Mouse (Mus musculus) stomach, embryonic 14.5 days (tissue): ENCODE measurements around the gene Fbxw8. TPM values are rescaled to one million over a fixed set of nuclear protein-coding genes. Genes with fewer than 3 reads are reported as not detected.

Experiments used
- ATAC-seq: fragments of 200-750 bp; cut with Nextera tagmentation; 2 replicates; pipeline ENCODE4 v1.8.0; 2017; ENCODE audit warnings: low read depth, moderate TSS enrichment; ENCODE audit not compliant: insufficient number of reproducible peaks, insufficient read depth, low FRiP score
- H3K27ac ChIP-seq: fragments of 300-500 bp; sonication (generic); 2 replicates; pipeline ENCODE4 v1.5.1; 2014; ENCODE audit warnings: mild to moderate bottlenecking, low read length, moderate library complexity, mixed read lengths
- H3K27me3 ChIP-seq: fragments of 300-500 bp; sonication (generic); 2 replicates; pipeline ENCODE4 v1.6.1; 2014; ENCODE audit warnings: low read length, control low read depth, mixed read lengths; ENCODE audit not compliant: control insufficient read depth, insufficient read depth
- H3K36me3 ChIP-seq: fragments of 300-500 bp; sonication (generic); 2 replicates; pipeline ENCODE4 v1.6.1; 2014; ENCODE audit warnings: mild to moderate bottlenecking, control low read depth, low read length, moderate library complexity, mixed read lengths; ENCODE audit not compliant: control insufficient read depth, insufficient read depth
- H3K4me1 ChIP-seq: fragments of 300-500 bp; sonication (generic); 2 replicates; pipeline ENCODE4 v1.6.1; 2014; ENCODE audit warnings: low read length, control low read depth, mixed read lengths; ENCODE audit not compliant: control insufficient read depth, insufficient read depth
- H3K4me2 ChIP-seq: fragments of 300-500 bp; sonication (generic); replicated peaks from 2 replicates; pipeline ENCODE4 v1.6.1; 2014; ENCODE audit warnings: low read depth, low read length, control low read depth
- H3K4me3 ChIP-seq: fragments of 300-500 bp; sonication (generic); 2 replicates; pipeline ENCODE4 v1.5.1; 2014; ENCODE audit warnings: low read depth, low read length, control low read depth
- H3K9ac ChIP-seq: fragments of 300-500 bp; sonication (generic); replicated peaks from 2 replicates; pipeline ENCODE4 v1.6.1; 2014; ENCODE audit warnings: low read depth, mild to moderate bottlenecking, control low read depth, low read length, moderate library complexity, mixed read lengths
- H3K9me3 ChIP-seq: fragments of 300-500 bp; sonication (generic); 2 replicates; pipeline ENCODE4 v1.6.1; 2016; ENCODE audit warnings: low read depth, low read length, control low read depth; ENCODE audit not compliant: control insufficient read depth
- WGBS: fragments of 180-500 bp; shearing (Covaris S2); extraction: QIAGEN DNeasy Blood & Tissue Kit; methylation state at CpG from one replicate; pipeline ENCODE4 v1.1.7; 2014; 5-methylcytosine and 5-hydroxymethylcytosine counted together
- polyA plus RNA-seq: library from polyadenylated mRNA; unstranded; fragments of >200 nt; fragmentation: Nextera tagmentation; extraction: Ambion mirVana; gene quantifications from 2 replicates; pipeline ENCODE4 v1.2.1, GENCODE M21; 2014

The Fbxw8 gene
- polyA plus RNA-seq, 1 experiment from 2014 or later: 22.5 TPM

DNA sequence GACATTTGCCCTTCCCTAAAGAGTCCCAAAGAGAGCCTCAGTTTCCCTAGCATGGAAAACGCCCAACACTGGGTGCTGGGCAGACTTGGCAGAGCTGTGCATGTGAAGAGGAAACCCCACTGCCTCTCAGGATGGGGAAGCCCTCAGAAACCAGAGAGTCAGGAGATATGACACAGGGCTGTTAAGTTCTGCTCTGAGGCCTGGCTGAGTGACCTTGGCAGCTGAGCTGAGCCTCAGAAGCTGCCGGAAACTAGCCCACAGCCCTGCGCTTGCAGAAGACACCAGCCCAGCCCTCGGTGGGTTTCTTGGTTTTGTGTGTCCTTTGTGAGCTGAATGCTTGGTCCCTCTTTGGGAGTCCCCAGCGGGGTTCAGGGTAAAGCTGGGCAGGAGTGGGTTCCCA lies 106.3 kb downstream of the Fbxw8 start:
- Histone ChIP-seq H3K4me1 (no peaks in the 10 kb centered on the region), H3K27me3 (no peaks in the 10 kb centered on the region), H3K9me3 (no peaks in the 10 kb centered on the region), H3K36me3 (no peaks in the 10 kb centered on the region), H3K9ac (no peak overlapping the region), H3K4me2 (no peak overlapping the region), H3K4me3 (no peak overlapping the region), H3K27ac (no peak overlapping the region)
- 81% methylated on average over 5 of the region's 5 CpGs for WGBS
- no peak for ATAC-seq

- no peaks in the 10 kb centered on the region for H3K4me1 ChIP-seq
- ATAC-seq: no peak
- H3K9me3 ChIP-seq: no peaks in the 10 kb centered on the region
- no peaks in the 10 kb centered on the region for H3K36me3 ChIP-seq
- no peaks in the 10 kb centered on the region for H3K27me3 ChIP-seq
- H3K4me3 ChIP-seq: no peak overlapping the region
- H3K9ac ChIP-seq: no peak overlapping the region
- no peak overlapping the region for H3K4me2 ChIP-seq
- 90% methylated on average over 4 of the region's 4 CpGs for WGBS
- no peak overlapping the region for H3K27ac ChIP-seq
These were observed 106.9 kb downstream of the Fbxw8 start for GRCm38 (mm10) chr5:118048412-118048811.

DNA sequence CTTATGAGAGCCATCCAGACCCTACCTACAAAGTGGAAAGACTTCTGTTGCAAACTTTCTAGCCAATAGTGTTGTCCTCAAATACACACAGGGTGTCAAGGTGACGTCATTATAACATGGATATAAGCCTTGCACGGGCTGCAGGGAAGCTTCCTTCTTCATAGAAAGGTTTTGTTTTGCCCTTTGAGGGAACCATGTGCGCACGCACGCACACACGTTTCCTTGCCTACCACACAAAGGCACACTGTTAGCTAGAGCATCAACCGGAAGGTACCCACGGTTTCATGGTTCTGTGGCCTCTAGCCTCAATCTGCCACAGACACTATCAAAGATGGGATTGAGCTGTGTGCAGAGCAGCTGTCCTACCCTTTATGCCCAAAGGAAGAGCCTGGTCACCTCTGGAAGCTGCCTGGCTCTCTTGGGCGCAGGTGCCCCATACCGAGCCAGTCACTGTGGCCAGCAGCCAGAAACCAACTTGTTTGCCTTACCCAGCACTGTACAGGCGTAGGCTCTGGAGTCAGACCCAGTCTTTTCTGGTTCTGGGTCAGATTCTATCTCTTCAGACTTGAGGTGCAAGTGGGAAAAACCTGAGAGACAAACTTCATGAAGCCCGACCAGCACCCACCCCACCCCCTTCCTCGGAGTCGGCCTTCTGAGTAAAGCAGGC lies 108.0 kb downstream of the Fbxw8 start:
- ATAC-seq: no peak
- no peaks in the 10 kb centered on the region for H3K9me3 ChIP-seq
- H3K36me3 ChIP-seq: no peaks in the 10 kb centered on the region
- H3K4me1 ChIP-seq: no peaks in the 10 kb centered on the region
- H3K4me3 ChIP-seq: no peak overlapping the region
- H3K27ac ChIP-seq: no peak overlapping the region
- H3K27me3 ChIP-seq: no peaks in the 10 kb centered on the region
- no peak overlapping the region for H3K9ac ChIP-seq
- 88% methylated on average over 14 of the region's 14 CpGs for WGBS
- no peak overlapping the region for H3K4me2 ChIP-seq

GRCm38 (mm10) chr5:118045385-118045784 lies 109.9 kb downstream of the Fbxw8 start:
- H3K27me3 ChIP-seq: no peaks in the 10 kb centered on the region
- H3K9me3 ChIP-seq: no peaks in the 10 kb centered on the region; the same call in 1 of the 2 replicates
- no peaks in the 10 kb centered on the region for H3K4me1 ChIP-seq
- 84% methylated on average over 9 of the region's 9 CpGs for WGBS
- no peak overlapping the region for H3K4me3 ChIP-seq
- no peak for ATAC-seq
- no peak overlapping the region for H3K9ac ChIP-seq
- H3K27ac ChIP-seq: no peak overlapping the region
- no peak overlapping the region for H3K4me2 ChIP-seq
- H3K36me3 ChIP-seq: no peaks in the 10 kb centered on the region

- no peak overlapping the region for H3K9ac ChIP-seq
- 88% methylated on average over 6 of the region's 6 CpGs for WGBS
- no peaks in the 10 kb centered on the region; the same call in 1 of the 2 replicates for H3K9me3 ChIP-seq
- no peak for ATAC-seq
- H3K4me1 ChIP-seq: no peaks in the 10 kb centered on the region
- H3K36me3 ChIP-seq: no peaks in the 10 kb centered on the region
- H3K4me3 ChIP-seq: no peak overlapping the region
- no peak overlapping the region for H3K4me2 ChIP-seq
- no peak overlapping the region for H3K27ac ChIP-seq
- H3K27me3 ChIP-seq: no peaks in the 10 kb centered on the region
These were observed 110.4 kb downstream of the Fbxw8 start for GRCm38 (mm10) chr5:118044907-118045306.

DNA sequence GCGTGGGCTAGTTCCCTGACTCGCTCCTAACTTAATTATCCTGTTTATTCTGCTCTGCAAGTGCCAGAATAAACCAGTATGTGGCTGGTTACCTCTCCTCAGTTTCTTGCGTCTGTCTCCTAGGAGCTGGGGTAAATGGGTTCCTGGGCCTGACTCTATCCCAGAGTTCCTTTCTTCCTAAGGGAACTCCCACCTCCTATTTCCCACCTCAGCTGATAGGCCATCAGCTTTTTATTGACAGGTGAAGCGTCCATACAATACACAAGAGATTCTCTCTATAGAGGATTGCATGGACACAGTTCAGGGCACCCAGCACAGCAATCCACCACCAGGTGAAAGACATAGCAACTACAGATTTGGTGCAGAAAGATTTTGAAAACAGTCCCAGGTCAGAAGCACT lies 111.5 kb downstream of the Fbxw8 start:
- H3K4me1 ChIP-seq: no peaks in the 10 kb centered on the region
- WGBS: 87% methylated on average over 4 of the region's 4 CpGs
- no peaks in the 10 kb centered on the region for H3K36me3 ChIP-seq
- H3K4me2 ChIP-seq: no peak overlapping the region
- no peaks in the 10 kb centered on the region; the same call in 1 of the 2 replicates for H3K9me3 ChIP-seq
- H3K4me3 ChIP-seq: no peak overlapping the region
- H3K9ac ChIP-seq: no peak overlapping the region
- no peak for ATAC-seq
- H3K27me3 ChIP-seq: no peaks in the 10 kb centered on the region
- H3K27ac ChIP-seq: no peak overlapping the region

DNA sequence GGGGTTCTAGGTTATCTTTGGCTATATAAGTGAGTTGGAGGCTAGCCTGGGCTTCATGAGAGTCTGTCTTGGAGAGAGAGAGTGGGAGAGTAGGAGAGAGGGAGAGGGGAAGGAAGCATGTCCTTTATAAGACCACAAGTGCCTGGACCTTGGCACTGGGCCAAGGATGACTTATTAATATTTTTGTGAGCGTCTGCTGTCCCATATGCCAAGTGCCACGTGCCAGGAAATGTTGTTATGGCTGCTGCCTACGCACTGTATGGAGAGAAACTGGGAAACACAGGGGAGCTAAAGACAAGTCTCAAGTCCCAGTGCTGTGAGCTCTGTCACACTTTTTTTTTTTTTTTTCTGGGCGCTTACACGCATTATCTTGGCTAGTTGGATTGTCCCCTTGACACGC lies 112.7 kb downstream of the Fbxw8 start:
- no peak for ATAC-seq
- Histone ChIP-seq H3K9ac (no peak overlapping the region), H3K4me3 (no peak overlapping the region), H3K4me1 (0 out of 2 replicates have a peak, but pooled peaks cover 3% of the 10 kb centered on the region), H3K36me3 (no peaks in the 10 kb centered on the region), H3K4me2 (no peak overlapping the region), H3K9me3 (no peaks in the 10 kb centered on the region; the same call in 1 of the 2 replicates), H3K27me3 (no peaks in the 10 kb centered on the region), H3K27ac (no peak overlapping the region)
- 84% methylated on average over 6 of the region's 6 CpGs for WGBS

- Histone ChIP-seq H3K4me2 (no peak overlapping the region), H3K36me3 (no peaks in the 10 kb centered on the region), H3K9me3 (no peaks in the 10 kb centered on the region; the same call in 1 of the 2 replicates), H3K4me1 (0 out of 2 replicates have a peak, but pooled peaks cover 8% of the 10 kb centered on the region), H3K27me3 (no peaks in the 10 kb centered on the region), H3K4me3 (no peak overlapping the region), H3K27ac (no peak overlapping the region), H3K9ac (no peak overlapping the region)
- ATAC-seq: no peak
- 33% methylated on average over 12 of the region's 12 CpGs for WGBS
These were observed 116.0 kb downstream of the Fbxw8 start for GRCm38 (mm10) chr5:118039241-118039668.
